Mouse (Mus musculus): ENCODE measurements around the gene Il19. TPM values are rescaled to one million over a fixed set of nuclear protein-coding genes. Genes with fewer than 3 reads are reported as not detected.

Gene Il19
- not detected for total RNA-seq (2023)

GRCm38 (mm10) chr1:130940065-130940687, at the start of gene Il19:
TSS of gene Il19 (minus strand) at chr1:130940115.

GRCm38 (mm10) chr1:130911401-130912010, 28.4 kb downstream of the Il19 start, which contains the start of gene Il20:
TSS of gene Il20 (minus strand) at chr1:130911451.

GRCm38 (mm10) chr1:130887354-130887753, 52.6 kb downstream of the Il19 start, which contains the start of gene Il24:
TSS of gene Il24 (minus strand) at chr1:130887454.

Other genes with a start within 250 kb of the Il19 start
- gene Gm29427, start 224.3 kb downstream of the Il19 start, total RNA-seq (2023), result not detected
- 10 to 100 TPM; 14.0 to 14.3 TPM for gene Yod1, start 222.8 kb downstream of the Il19 start, total RNA-seq (2023)
- gene Pfkfb2, start 210.9 kb downstream of the Il19 start, total RNA-seq (2023), result 10 to 100 TPM; 18.8 to 19.8 TPM
- gene AA986860, start 208.1 kb downstream of the Il19 start, total RNA-seq (2023), result 1 to 10 TPM; 1.0 to 1.7 TPM
- not detected for gene Fcamr, start 139.2 kb downstream of the Il19 start, total RNA-seq (2023)
- not detected for gene Pigr, start 113.4 kb downstream of the Il19 start, total RNA-seq (2023)
- 1 to 10 TPM; 1.5 to 3.5 TPM for gene Fcmr, start 74.4 kb downstream of the Il19 start, total RNA-seq (2023)
- gene Il24, start 52.7 kb downstream of the Il19 start, total RNA-seq (2023), result not detected
- gene Il20, start 28.7 kb downstream of the Il19 start, total RNA-seq (2023), result not detected
- gene Il10, start 79.7 kb upstream of the Il19 start, total RNA-seq (2023), result 1 to 10 TPM; 2.3 to 5.7 TPM
- gene Mapkapk2, start 157.7 kb upstream of the Il19 start, total RNA-seq (2023), result 10 to 100 TPM; 60.6 to 63.9 TPM
- 1 to 10 TPM; 1.4 to 1.7 TPM for gene Dyrk3, start 198.2 kb upstream of the Il19 start, total RNA-seq (2023)
- 10 to 100 TPM; 32.4 to 38.5 TPM for gene Eif2d, start 213.1 kb upstream of the Il19 start, total RNA-seq (2023)

Data from T-cell, adult 66 days (primary cell).